Mouse (Mus musculus): ENCODE measurements around the gene Daglb.
A peak's percentile ranks its signal among the peaks of the same experiment; 100 is the strongest.

The Daglb gene

GRCm38 (mm10) chr5:143487193-143487592, 22.8 kb downstream of the Daglb start:
- no peak for DNase-seq (ENCODE audit: low read depth, low spot score)

GRCm38 (mm10) chr5:143487998-143488397, 23.6 kb downstream of the Daglb start:
- no peak for DNase-seq (ENCODE audit: low read depth, low spot score)

GRCm38 (mm10) chr5:143489749-143490342, 25.5 kb downstream of the Daglb start:
- no peak for DNase-seq (ENCODE audit: low read depth, low spot score)

- peak; percentile 76 for DNase-seq (ENCODE audit: low read depth, low spot score)
Measured at GRCm38 (mm10) chr5:143491736-143492135, 27.4 kb downstream of the Daglb start.

- no peak for DNase-seq (ENCODE audit: low read depth, low spot score)
Measured at GRCm38 (mm10) chr5:143493163-143493562, 28.8 kb downstream of the Daglb start.

- no peak for DNase-seq (ENCODE audit: low read depth, low spot score)
Measured at GRCm38 (mm10) chr5:143495708-143496107, 31.3 kb downstream of the Daglb start.

- DNase-seq (ENCODE audit: low read depth, low spot score): no peak
Measured at GRCm38 (mm10) chr5:143497451-143497850, 33.1 kb downstream of the Daglb start.

GRCm38 (mm10) chr5:143499197-143499596, 34.8 kb downstream of the Daglb start:
- no peak for DNase-seq (ENCODE audit: low read depth, low spot score)

- DNase-seq (ENCODE audit: low read depth, low spot score): no peak
Measured at GRCm38 (mm10) chr5:143499686-143500085, 35.3 kb downstream of the Daglb start.

- peak; percentile 65 for DNase-seq (ENCODE audit: low read depth, low spot score)
Measured at GRCm38 (mm10) chr5:143500711-143501110, 36.3 kb downstream of the Daglb start.

GRCm38 (mm10) chr5:143501140-143501539, 36.8 kb downstream of the Daglb start:
- no peak for DNase-seq (ENCODE audit: low read depth, low spot score)

GRCm38 (mm10) chr5:143501649-143502048, 37.3 kb downstream of the Daglb start:
- no peak for DNase-seq (ENCODE audit: low read depth, low spot score)

- no peak for DNase-seq (ENCODE audit: low read depth, low spot score)
Measured at GRCm38 (mm10) chr5:143502899-143503557, 38.6 kb downstream of the Daglb start.

- DNase-seq (ENCODE audit: low read depth, low spot score): no peak
Measured at GRCm38 (mm10) chr5:143503740-143504139, 39.4 kb downstream of the Daglb start.

- peak; percentile 70 for DNase-seq (ENCODE audit: low read depth, low spot score)
Measured at GRCm38 (mm10) chr5:143504453-143504852, 40.1 kb downstream of the Daglb start.

GRCm38 (mm10) chr5:143505056-143505455, 40.7 kb downstream of the Daglb start:
- no peak for DNase-seq (ENCODE audit: low read depth, low spot score)

GRCm38 (mm10) chr5:143505545-143505944, 41.2 kb downstream of the Daglb start:
- DNase-seq (ENCODE audit: low read depth, low spot score): no peak

- no peak for DNase-seq (ENCODE audit: low read depth, low spot score)
Measured at GRCm38 (mm10) chr5:143509294-143509693, 44.9 kb downstream of the Daglb start.

GRCm38 (mm10) chr5:143509737-143510136, 45.4 kb downstream of the Daglb start:
- DNase-seq (ENCODE audit: low read depth, low spot score): peak; percentile 50

GRCm38 (mm10) chr5:143511577-143511976, 47.2 kb downstream of the Daglb start:
- DNase-seq (ENCODE audit: low read depth, low spot score): no peak

- DNase-seq (ENCODE audit: low read depth, low spot score): no peak
Measured at GRCm38 (mm10) chr5:143512305-143512704, 47.9 kb downstream of the Daglb start.

GRCm38 (mm10) chr5:143514878-143515277, 50.5 kb downstream of the Daglb start:
- peak; percentile 60 for DNase-seq (ENCODE audit: low read depth, low spot score)

GRCm38 (mm10) chr5:143517005-143517404, 52.6 kb downstream of the Daglb start:
- DNase-seq (ENCODE audit: low read depth, low spot score): no peak

Measured in R1 (cell line).